Mouse (Mus musculus) ES-Bruce4 (cell line): ENCODE results near the gene Gnai1. TPM values are rescaled to one million over a fixed set of nuclear protein-coding genes. Genes with fewer than 3 reads are reported as not detected.

Experiments used
- H3K27ac ChIP-seq: 2 replicates; pipeline ENCODE4 v1.5.1; 2012; ENCODE audit warnings: low read length, inconsistent platforms; ENCODE audit not compliant: insufficient read depth
- H3K27me3 ChIP-seq: 2 replicates; pipeline ENCODE4 v1.6.1; 2012; ENCODE audit warnings: mild to moderate bottlenecking, low read length, inconsistent platforms; ENCODE audit not compliant: control insufficient read depth, poor library complexity, insufficient read depth, severe bottlenecking
- H3K36me3 ChIP-seq: 2 replicates; pipeline ENCODE4 v1.6.1; 2012; ENCODE audit warnings: inconsistent platforms, mild to moderate bottlenecking, low read length, moderate library complexity; ENCODE audit not compliant: control insufficient read depth, poor library complexity, insufficient read depth, severe bottlenecking
- H3K4me1 ChIP-seq: one replicate; pipeline ENCODE4 v1.8.1; 2011; ENCODE audit warnings: low read length; ENCODE audit not compliant: control insufficient read depth, insufficient read depth
- H3K4me3 ChIP-seq: 2 replicates; pipeline ENCODE4 v1.5.1; 2011; ENCODE audit warnings: low read depth, mild to moderate bottlenecking, low read length
- H3K9ac ChIP-seq: 2 replicates; pipeline ENCODE4 v1.6.1; 2012; ENCODE audit warnings: low read depth, mild to moderate bottlenecking, inconsistent platforms; ENCODE audit not compliant: poor library complexity, severe bottlenecking
- H3K9me3 ChIP-seq: replicated peaks from 2 replicates; pipeline ENCODE4 v1.6.1; 2012; ENCODE audit warnings: mild to moderate bottlenecking, low read length, inconsistent platforms; ENCODE audit not compliant: control insufficient read depth, poor library complexity, insufficient read depth, severe bottlenecking
- CTCF ChIP-seq: IDR thresholded peaks from one replicate; pipeline ENCODE4 v1.8.1; 2011; ENCODE audit warnings: low read depth, low read length
- EP300 ChIP-seq: IDR thresholded peaks from 2 replicates; pipeline ENCODE4 v1.6.1; 2011; ENCODE audit warnings: low read depth, low read length; ENCODE audit not compliant: insufficient read depth
- POLR2A ChIP-seq: IDR thresholded peaks from one replicate; pipeline ENCODE4 v1.8.1; 2011; ENCODE audit warnings: low read length; ENCODE audit not compliant: insufficient read depth
- polyA plus RNA-seq: library from polyadenylated mRNA; stranded (reverse); fragments of >200 nt; gene quantifications from 2 replicates; pipeline ENCODE4 v1.2.4, GENCODE M21; 2011; ENCODE audit warnings: low read depth; ENCODE audit not compliant: missing spikeins, insufficient read depth, insufficient read length

Gene Gnai1
- polyA plus RNA-seq, 1 experiment = 14.3 TPM

DNA sequence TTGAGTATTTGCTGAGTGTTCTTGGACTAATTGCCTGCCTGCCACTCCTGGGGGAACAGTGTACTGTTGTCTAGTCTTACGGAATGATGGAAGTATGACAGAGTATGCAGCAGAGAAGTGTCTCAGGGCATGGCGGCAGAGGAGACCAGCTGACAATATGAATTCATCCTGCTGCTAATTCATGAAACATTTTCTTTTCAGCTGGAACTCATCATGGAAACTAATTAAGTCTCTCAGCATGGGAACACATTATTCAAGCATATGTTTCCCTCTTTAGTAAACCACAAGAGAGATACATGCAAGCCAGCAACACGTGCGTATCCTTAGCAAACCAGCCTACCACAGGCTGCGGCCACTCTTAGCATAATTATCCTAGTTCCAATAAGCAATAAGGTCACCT is 67.4 kb downstream of the Gnai1 start:
- Histone ChIP-seq H3K36me3 (no peaks in the 10 kb centered on the region), H3K4me1 (no peaks in the 10 kb centered on the region), H3K9me3 (no peaks in the 10 kb centered on the region), H3K27me3 (no peaks in the 10 kb centered on the region), H3K27ac (no peak overlapping the region), H3K4me3 (no peak overlapping the region), H3K9ac (no peak overlapping the region)
- TF ChIP-seq CTCF (no peak), POLR2A (no peak)

DNA sequence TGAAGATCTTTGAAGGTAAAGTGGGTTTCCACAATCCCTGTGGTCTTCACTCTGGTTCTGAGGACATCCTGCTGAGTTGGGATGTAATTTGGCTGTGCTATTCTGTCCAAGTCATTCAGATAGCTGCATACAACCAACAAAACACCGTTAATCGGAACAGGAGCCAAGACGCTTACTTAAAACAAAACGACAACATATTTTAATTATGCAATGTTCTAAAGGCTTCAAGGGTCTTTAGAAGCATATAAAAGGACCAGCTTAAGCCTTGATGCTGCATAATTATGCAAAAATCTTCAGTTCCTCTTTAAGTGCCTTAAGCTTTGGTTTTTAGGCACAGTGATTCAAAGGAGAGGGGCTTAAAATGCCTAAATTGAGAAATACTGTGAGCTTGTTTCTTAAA is 70.6 kb downstream of the Gnai1 start:
- Histone ChIP-seq H3K36me3 (no peaks in the 10 kb centered on the region), H3K9me3 (no peaks in the 10 kb centered on the region), H3K27me3 (no peaks in the 10 kb centered on the region), H3K27ac (no peak overlapping the region), H3K4me3 (no peak overlapping the region), H3K9ac (no peak overlapping the region), H3K4me1 (no peaks in the 10 kb centered on the region)
- no peak for TF ChIP-seq POLR2A
- no peak for TF ChIP-seq EP300
- no peak for TF ChIP-seq CTCF

DNA sequence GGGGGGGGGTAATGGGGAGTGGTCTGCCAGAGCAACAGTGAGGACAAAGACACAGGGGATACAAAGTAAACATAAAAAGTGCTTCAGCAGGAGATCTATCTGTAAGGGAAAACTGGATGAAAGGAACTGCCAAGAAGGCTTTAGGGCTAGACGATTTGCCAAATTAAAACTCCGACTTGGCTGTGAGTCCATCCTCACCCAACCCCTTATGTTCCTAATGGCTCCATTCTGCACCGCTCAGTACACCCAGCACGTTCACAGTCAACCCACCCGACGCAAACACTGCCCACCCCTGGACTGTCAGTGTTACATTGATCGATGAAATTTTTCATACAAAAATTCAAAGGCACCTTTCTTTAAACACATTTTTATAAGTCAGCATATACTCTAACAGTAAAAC is 71.5 kb downstream of the Gnai1 start:
- Histone ChIP-seq H3K4me1 (no peaks in the 10 kb centered on the region), H3K9me3 (no peaks in the 10 kb centered on the region), H3K9ac (no peak overlapping the region), H3K4me3 (no peak overlapping the region), H3K27ac (no peak overlapping the region), H3K36me3 (no peaks in the 10 kb centered on the region), H3K27me3 (no peaks in the 10 kb centered on the region)
- no peak for TF ChIP-seq CTCF
- TF ChIP-seq POLR2A = no peak
- no peak for TF ChIP-seq EP300

DNA sequence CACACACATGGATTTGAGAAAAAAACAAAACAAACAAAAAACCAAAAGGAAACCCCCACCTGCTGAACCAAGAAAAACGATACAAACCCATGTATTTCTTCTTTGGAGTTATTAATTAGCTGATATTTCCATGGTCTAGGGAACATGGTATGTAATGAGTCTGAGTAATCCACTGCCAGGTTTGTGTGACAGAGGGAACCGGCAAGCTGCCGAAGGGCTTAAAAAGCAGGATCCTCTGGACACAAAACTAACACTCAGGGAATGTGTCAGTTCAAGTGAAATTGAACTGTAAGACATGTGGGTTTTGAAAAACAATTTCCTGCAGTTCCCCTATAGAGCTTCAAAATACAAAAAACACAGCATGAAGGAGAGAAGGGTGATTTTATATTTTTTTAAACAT is 72.1 kb downstream of the Gnai1 start:
- Histone ChIP-seq H3K36me3 (no peaks in the 10 kb centered on the region), H3K4me1 (no peaks in the 10 kb centered on the region), H3K9ac (no peak overlapping the region), H3K27ac (no peak overlapping the region), H3K9me3 (no peaks in the 10 kb centered on the region), H3K27me3 (no peaks in the 10 kb centered on the region), H3K4me3 (no peak overlapping the region)
- TF ChIP-seq POLR2A (no peak), CTCF (no peak), EP300 (no peak)

DNA sequence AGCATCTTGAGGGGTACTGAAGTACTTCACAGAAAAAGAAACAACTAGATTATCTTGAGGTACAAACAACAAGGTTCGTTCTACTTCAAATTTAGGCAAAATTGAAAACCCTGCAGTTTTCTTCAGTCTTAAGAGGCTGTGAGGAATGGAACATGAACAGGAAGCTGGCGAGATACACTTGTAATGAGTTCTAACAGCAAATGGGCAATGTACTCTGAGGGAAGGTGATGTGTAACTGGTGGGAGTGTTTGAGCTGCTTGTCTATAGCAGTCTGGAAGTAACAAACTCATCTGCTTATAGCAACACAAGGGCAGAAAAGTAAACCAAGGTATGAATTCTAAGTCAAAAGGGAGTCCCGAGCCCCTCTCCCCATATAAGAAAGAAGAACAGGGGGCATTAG is 78.1 kb downstream of the Gnai1 start:
- H3K9me3 ChIP-seq = no peaks in the 10 kb centered on the region
- H3K4me3 ChIP-seq = no peak overlapping the region
- H3K4me1 ChIP-seq = no peaks in the 10 kb centered on the region
- H3K27ac ChIP-seq = no peak overlapping the region
- TF ChIP-seq EP300 = no peak
- H3K27me3 ChIP-seq = no peaks in the 10 kb centered on the region
- H3K36me3 ChIP-seq = no peaks in the 10 kb centered on the region
- no peak overlapping the region for H3K9ac ChIP-seq

DNA sequence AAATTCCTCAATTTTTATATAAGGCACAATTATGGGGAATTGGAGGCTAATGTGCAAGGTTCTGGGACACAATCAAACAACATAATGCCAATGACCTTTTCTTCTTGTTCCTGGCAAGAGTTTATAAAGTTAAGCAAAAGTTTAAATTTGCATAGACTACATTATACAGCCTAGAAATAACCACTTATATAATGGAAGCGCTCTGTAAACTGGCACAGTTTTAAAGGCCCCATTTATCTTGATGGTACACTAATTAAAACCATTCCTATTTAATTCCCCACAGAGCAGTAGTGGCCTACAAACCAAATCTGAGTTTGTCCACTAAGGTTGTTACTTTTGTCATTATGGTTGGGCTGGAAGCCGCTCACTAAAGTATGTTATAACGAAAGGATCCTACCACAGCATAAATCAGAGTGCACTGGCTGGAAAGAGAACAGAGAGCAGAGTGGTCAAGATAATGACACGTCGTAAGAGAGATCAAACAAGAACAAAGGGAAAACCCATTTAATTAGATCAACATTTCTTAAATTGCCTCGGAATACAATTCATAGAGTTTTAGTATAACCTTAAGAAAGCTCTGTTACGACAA is 85.7 kb downstream of the Gnai1 start:
- Histone ChIP-seq H3K27ac (no peak overlapping the region), H3K36me3 (no peaks in the 10 kb centered on the region), H3K9me3 (no peaks in the 10 kb centered on the region), H3K4me1 (no peaks in the 10 kb centered on the region), H3K27me3 (no peaks in the 10 kb centered on the region), H3K4me3 (no peak overlapping the region), H3K9ac (no peak overlapping the region)
- TF ChIP-seq CTCF = no peak
- TF ChIP-seq EP300 = no peak
- no peak for TF ChIP-seq POLR2A
